Mouse (Mus musculus) CH12.LX (cell line): Measurements from ENCODE around the gene Krt8. TPM values are rescaled to one million over a fixed set of nuclear protein-coding genes. Genes with fewer than 3 reads are reported as not detected.

ENCODE experiments used
- DNase-seq: peaks from one replicate; pipeline ENCODE4 v3.0.0-alpha.2; 2013; ENCODE audit errors: extremely low read depth
- H3K27ac ChIP-seq: 2 replicates; pipeline ENCODE4 v1.5.1; 2012; ENCODE audit warnings: low read depth, mild to moderate bottlenecking, control low read depth, moderate library complexity; ENCODE audit not compliant: insufficient read depth
- H3K27me3 ChIP-seq: replicated peaks from 2 replicates; pipeline ENCODE3; 2012; ENCODE audit warnings: inconsistent platforms
- H3K36me3 ChIP-seq, 2 experiments: replicated peaks in 1 of 2; 2 replicates each; pipeline versions ENCODE3 to v1.6.1; 2012; ENCODE audit warnings: inconsistent platforms in 1 of 2, low read length in 1 of 2, mild to moderate bottlenecking in 1 of 2, mixed read lengths in 1 of 2, moderate library complexity in 1 of 2; ENCODE audit not compliant: control insufficient read depth in 1 of 2, insufficient read depth in 1 of 2
- H3K4me1 ChIP-seq, 2 experiments: 2 replicates each; pipeline ENCODE4 v1.6.1; 2012; ENCODE audit warnings: inconsistent platforms in 1 of 2, moderate library complexity in 1 of 2; ENCODE audit not compliant: insufficient read depth in 2 of 2, control insufficient read depth in 1 of 2
- H3K4me2 ChIP-seq: 2 replicates; pipeline ENCODE4 v1.6.1; 2012; ENCODE audit warnings: low read depth, mild to moderate bottlenecking, control low read depth; ENCODE audit not compliant: poor library complexity, insufficient read depth, severe bottlenecking
- H3K4me3 ChIP-seq, 3 experiments: fragments of 150-350 bp in 1 of 3; sonication (generic) in 1 of 3; replicated peaks in 1 of 3; 2 replicates each; pipeline versions ENCODE3 to v1.5.1; 2011 to 2012; ENCODE audit warnings: low read depth in 2 of 3, low read length in 2 of 3, mild to moderate bottlenecking in 2 of 3, moderate library complexity in 2 of 3, control low read depth in 1 of 3, improper control_type of control experiment in 1 of 3, inconsistent platforms in 1 of 3, mixed read lengths in 1 of 3; ENCODE audit not compliant: poor library complexity in 1 of 3
- H3K79me2 ChIP-seq: replicated peaks from 2 replicates; pipeline ENCODE4 v1.6.1; 2012; ENCODE audit warnings: mild to moderate bottlenecking, moderate library complexity; ENCODE audit not compliant: control insufficient read depth, poor library complexity, insufficient read depth, severe bottlenecking; ENCODE audit errors: extremely low read depth
- H3K9ac ChIP-seq: 2 replicates; pipeline ENCODE4 v1.6.1; 2012; ENCODE audit warnings: low read depth, mild to moderate bottlenecking, control low read depth, moderate library complexity; ENCODE audit not compliant: insufficient read depth
- H3K9me3 ChIP-seq: replicated peaks from 2 replicates; pipeline ENCODE3; 2012; ENCODE audit warnings: low read length, inconsistent platforms, mixed read lengths
- CHD1 ChIP-seq: IDR thresholded peaks from 2 replicates; pipeline ENCODE4 v1.6.1; 2012; ENCODE audit warnings: low read depth, low read length, improper control_type of control experiment, inconsistent platforms
- CHD2 ChIP-seq: IDR thresholded peaks from 2 replicates; pipeline ENCODE4 v1.6.1; 2011; ENCODE audit warnings: low read length, improper control_type of control experiment
- CTCF ChIP-seq, 2 experiments: IDR thresholded peaks in 1 of 2; conservative IDR thresholded peaks in 1 of 2; 2 replicates each; pipeline ENCODE4 v1.5.1; 2011 to 2012; ENCODE audit warnings: low read depth in 2 of 2, low read length in 2 of 2, improper control_type of control experiment in 1 of 2, inconsistent platforms in 1 of 2, mild to moderate bottlenecking in 1 of 2, moderate library complexity in 1 of 2
- E2F4 ChIP-seq: IDR thresholded peaks from 2 replicates; pipeline ENCODE4 v1.6.1; 2011; ENCODE audit warnings: low read depth, low read length, improper control_type of control experiment; ENCODE audit not compliant: insufficient replicate concordance
- ELF1 ChIP-seq: IDR thresholded peaks from 2 replicates; pipeline ENCODE4 v1.6.1; 2014; ENCODE audit warnings: low read depth, mild to moderate bottlenecking, inconsistent platforms, low read length, improper control_type of control experiment
- EP300 ChIP-seq: IDR thresholded peaks from 2 replicates; pipeline ENCODE4 v1.6.1; 2011; ENCODE audit warnings: low read length, improper control_type of control experiment
- ETS1 ChIP-seq: conservative IDR thresholded peaks from 2 replicates; pipeline ENCODE4 v1.6.1; 2012; ENCODE audit warnings: low read depth, mild to moderate bottlenecking, inconsistent platforms, low read length, improper control_type of control experiment, moderate library complexity
- GABPA ChIP-seq: IDR thresholded peaks from 2 replicates; pipeline ENCODE4 v1.6.1; 2012; ENCODE audit warnings: low read depth, low read length, improper control_type of control experiment, inconsistent platforms; ENCODE audit not compliant: insufficient replicate concordance
- HCFC1 ChIP-seq: IDR thresholded peaks from 2 replicates; pipeline ENCODE4 v1.6.1; 2012; ENCODE audit warnings: low read depth, mild to moderate bottlenecking, inconsistent platforms, low read length, improper control_type of control experiment
- JUN ChIP-seq: IDR thresholded peaks from 2 replicates; pipeline ENCODE4 v1.6.1; 2011; ENCODE audit warnings: low read depth, mild to moderate bottlenecking, low read length, improper control_type of control experiment, moderate library complexity; ENCODE audit not compliant: insufficient read depth
- JUND ChIP-seq: conservative IDR thresholded peaks from 2 replicates; pipeline ENCODE4 v1.6.1; 2011; ENCODE audit warnings: low read depth, low read length, improper control_type of control experiment
- KAT2A ChIP-seq: IDR thresholded peaks from 2 replicates; pipeline ENCODE4 v1.6.1; 2012; ENCODE audit warnings: low read length, improper control_type of control experiment, inconsistent platforms; ENCODE audit not compliant: insufficient replicate concordance
- MAZ ChIP-seq: IDR thresholded peaks from 2 replicates; pipeline ENCODE4 v1.6.1; 2012; ENCODE audit warnings: low read depth, mild to moderate bottlenecking, inconsistent platforms, low read length, improper control_type of control experiment, moderate library complexity
- MEF2A ChIP-seq: IDR thresholded peaks from 2 replicates; pipeline ENCODE4 v1.6.1; 2014; ENCODE audit warnings: low read depth, mild to moderate bottlenecking, inconsistent platforms, low read length, improper control_type of control experiment, borderline replicate concordance
- MXI1 ChIP-seq: IDR thresholded peaks from 2 replicates; pipeline ENCODE4 v1.6.1; 2011; ENCODE audit warnings: mild to moderate bottlenecking, low read depth, low read length, improper control_type of control experiment
- MYC ChIP-seq: IDR thresholded peaks from 2 replicates; pipeline ENCODE4 v1.6.1; 2011; ENCODE audit warnings: low read depth, mild to moderate bottlenecking, improper control_type of control experiment, low read length
- NRF1 ChIP-seq: IDR thresholded peaks from 2 replicates; pipeline ENCODE4 v1.6.1; 2014; ENCODE audit warnings: low read depth, mild to moderate bottlenecking, inconsistent platforms, low read length, improper control_type of control experiment, moderate library complexity
- PAX5 ChIP-seq: IDR thresholded peaks from 2 replicates; pipeline ENCODE4 v1.6.1; 2012; ENCODE audit warnings: low read length, inconsistent platforms, mixed read lengths
- POLR2A ChIP-seq: IDR thresholded peaks from 2 replicates; pipeline ENCODE4 v1.6.1; 2011; ENCODE audit warnings: low read depth, mild to moderate bottlenecking, improper control_type of control experiment, low read length
- RAD21 ChIP-seq: IDR thresholded peaks from 2 replicates; pipeline ENCODE4 v1.6.1; 2011; ENCODE audit warnings: low read depth, mild to moderate bottlenecking, low read length, improper control_type of control experiment, moderate library complexity
- RCOR1 ChIP-seq: conservative IDR thresholded peaks from 2 replicates; pipeline ENCODE4 v1.6.1; 2012; ENCODE audit warnings: low read depth, mild to moderate bottlenecking, inconsistent platforms, low read length, improper control_type of control experiment
- SIN3A ChIP-seq: IDR thresholded peaks from 2 replicates; pipeline ENCODE4 v1.6.1; 2012; ENCODE audit warnings: low read length, improper control_type of control experiment, inconsistent platforms
- SMC3 ChIP-seq: IDR thresholded peaks from 2 replicates; pipeline ENCODE4 v1.6.1; 2011; ENCODE audit warnings: low read depth, low read length, improper control_type of control experiment
- TBP ChIP-seq: conservative IDR thresholded peaks from 2 replicates; pipeline ENCODE4 v1.6.1; 2011; ENCODE audit warnings: low read depth, low read length, improper control_type of control experiment
- TCF12 ChIP-seq: IDR thresholded peaks from 2 replicates; pipeline ENCODE4 v1.6.1; 2014; ENCODE audit warnings: low read depth, mild to moderate bottlenecking, inconsistent platforms, low read length, improper control_type of control experiment
- UBTF ChIP-seq: IDR thresholded peaks from 2 replicates; pipeline ENCODE4 v1.6.1; 2012; ENCODE audit warnings: low read depth, mild to moderate bottlenecking, inconsistent platforms, low read length, improper control_type of control experiment, moderate library complexity
- USF1 ChIP-seq: IDR thresholded peaks from 2 replicates; pipeline ENCODE4 v1.6.1; 2014; ENCODE audit warnings: low read depth, mild to moderate bottlenecking, inconsistent platforms, low read length, improper control_type of control experiment
- USF2 ChIP-seq: conservative IDR thresholded peaks from 2 replicates; pipeline ENCODE4 v1.6.1; 2011; ENCODE audit warnings: low read depth, low read length, improper control_type of control experiment
- ZC3H11A ChIP-seq: IDR thresholded peaks from 2 replicates; pipeline ENCODE4 v1.6.1; 2012; ENCODE audit warnings: low read depth, mild to moderate bottlenecking, inconsistent platforms, low read length, improper control_type of control experiment
- ZKSCAN1 ChIP-seq: IDR thresholded peaks from 2 replicates; pipeline ENCODE4 v1.6.1; 2012; ENCODE audit warnings: low read depth, inconsistent platforms, low read length, improper control_type of control experiment, borderline replicate concordance
- ZMIZ1 ChIP-seq: IDR thresholded peaks from 2 replicates; pipeline ENCODE4 v1.6.1; 2012; ENCODE audit warnings: low read depth, mild to moderate bottlenecking, inconsistent platforms, low read length, improper control_type of control experiment
- ZNF384 ChIP-seq: IDR thresholded peaks from 2 replicates; pipeline ENCODE4 v1.6.1; 2012; ENCODE audit warnings: low read depth, low read length, improper control_type of control experiment, inconsistent platforms
- dilution Hi-C: fragments of 300-500 bp; cut with MboI; formaldehyde crosslinking; loops from 2 replicates; pipeline ENCODE4 v1.14.3; 2020; ENCODE audit warnings: low sequenced_read_pairs; ENCODE audit not compliant: extremely low pct_unique_long_range_greater_than_20kb, extremely low pct_ligation_motif_present
- in situ Hi-C: fragments of 300-500 bp; cut with MboI; formaldehyde crosslinking; loops from 3 replicates; pipeline ENCODE4 v1.14.3; 2019; ENCODE audit warnings: low sequenced_read_pairs, low pct_ligation_motif_present, low pct_unique_long_range_greater_than_20kb, mixed read lengths
- polyA plus RNA-seq: library from polyadenylated mRNA; unstranded; fragments of >175 nt; gene quantifications from 2 replicates; pipeline ENCODE4 v1.2.1, GENCODE M21; 2012; ENCODE audit warnings: low read depth; ENCODE audit not compliant: insufficient read length
- total RNA-seq, 2 experiments: library from RNA; depleted of rRNA; stranded (reverse); fragments of 300-350 nt in 1 of 2; fragments of >200 nt in 1 of 2; gene quantifications; 2 replicates each; pipeline ENCODE4 v1.2.3; 2012 to 2014

The Krt8 gene
- total and polyA plus RNA-seq, 3 experiments: not detected

DNA sequence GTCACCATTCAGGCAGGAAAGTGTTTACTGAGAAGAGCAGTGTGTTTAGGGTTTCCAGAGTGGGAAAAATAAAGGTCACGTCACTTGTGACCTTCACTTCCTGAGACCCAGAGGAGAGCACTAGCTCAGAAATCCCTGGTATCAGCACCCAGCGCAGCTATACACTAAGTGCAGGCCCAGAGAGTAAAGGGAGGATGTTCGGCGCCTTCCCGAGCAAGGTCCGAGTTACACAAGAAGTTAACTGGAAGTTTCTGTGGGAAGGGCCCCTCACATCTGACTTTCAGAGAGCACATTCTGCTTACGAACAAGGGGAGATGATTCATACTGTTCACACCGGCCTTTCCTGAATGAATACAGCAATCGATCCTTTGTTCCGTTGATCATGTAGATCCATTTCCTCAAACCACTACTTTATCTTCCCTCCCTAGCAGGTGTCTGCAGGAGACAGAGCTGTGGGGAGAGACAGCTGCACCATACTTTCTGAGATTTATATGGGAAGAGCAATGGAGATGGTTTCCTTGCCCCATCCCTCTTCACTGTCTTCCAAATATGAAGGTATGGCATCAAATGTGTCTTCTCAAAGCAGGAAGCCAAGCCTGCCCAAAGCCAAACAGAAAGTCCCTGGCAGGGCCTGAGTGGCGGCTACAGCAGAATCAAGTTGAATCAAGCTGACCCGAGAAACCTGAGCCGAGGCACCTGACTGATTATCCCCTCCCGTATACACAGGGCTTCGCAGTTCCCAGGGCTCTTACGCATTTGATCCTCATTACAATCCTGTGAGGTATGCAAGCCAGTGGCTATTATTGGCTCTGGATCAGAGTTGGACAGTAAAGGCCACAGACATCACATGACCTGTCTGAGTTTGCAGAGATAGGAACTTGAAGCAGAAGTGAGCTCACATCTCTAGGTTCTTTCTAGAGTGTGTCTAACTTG lies 30.1 kb upstream of the Krt8 start:
- dilution Hi-C loops: no loop called here
- H3K4me1 ChIP-seq: no peaks in the 10 kb centered on the region
- H3K36me3 ChIP-seq: no peaks in the 10 kb centered on the region
- H3K79me2 ChIP-seq: no peaks in the 10 kb centered on the region
- TF ChIP-seq TCF12 (no peak), RCOR1 (no peak), ELF1 (no peak), JUN (no peak), ZKSCAN1 (no peak), RAD21 (no peak), MYC (no peak), CHD1 (no peak), NRF1 (no peak), EP300 (no peak), KAT2A (no peak), GABPA (no peak), CTCF (conservative IDR thresholded peaks at IDR 0.05 in 1 of 2, IDR thresholded peaks at IDR 0.05 in 1 of 2; ENCODE audit: low read depth in 2 of 2, low read length in 2 of 2) (no peak), MAZ (no peak), UBTF (no peak), TBP (no peak), JUND (no peak), MXI1 (no peak), PAX5 (no peak)
- H3K27ac ChIP-seq: no peak overlapping the region
- H3K9ac ChIP-seq: no peak overlapping the region
- no peak overlapping the region for H3K4me3 ChIP-seq
- H3K4me2 ChIP-seq: no peak overlapping the region
- in situ Hi-C loops: no loop called here
- peaks cover 89% of the 10 kb centered on the region for H3K27me3 ChIP-seq
- no peak for DNase-seq
- no peaks in the 10 kb centered on the region for H3K9me3 ChIP-seq

GRCm38 (mm10) chr15:102028040-102028439 lies 23.8 kb upstream of the Krt8 start, which contains the start of gene Krt18:
TSS of gene Krt18 (plus strand) at chr15:102028180.
- TF ChIP-seq SIN3A (no peak), POLR2A (no peak), CTCF (conservative IDR thresholded peaks at IDR 0.05 in 1 of 2, IDR thresholded peaks at IDR 0.05 in 1 of 2; ENCODE audit: low read depth in 2 of 2, low read length in 2 of 2) (no peak), ETS1 (no peak), HCFC1 (no peak), ZKSCAN1 (no peak), CHD1 (no peak), ZMIZ1 (no peak), ZC3H11A (no peak), MEF2A (no peak), ZNF384 (no peak), USF1 (no peak), USF2 (no peak), MXI1 (no peak), SMC3 (no peak), E2F4 (no peak), CHD2 (no peak), EP300 (no peak), JUND (no peak), TCF12 (no peak)
- dilution Hi-C loops: no loop called here
- Histone ChIP-seq H3K79me2 (no peaks in the 10 kb centered on the region), H3K4me2 (0 out of 2 replicates have a peak within 1 kb of the TSS, but pooled peaks have one; percentile 1), H3K9ac (no peak within 1 kb of the TSS), H3K4me3 (no peak within 1 kb of the TSS), H3K36me3 (no peaks in the 10 kb centered on the region), H3K4me1 (no peaks in the 10 kb centered on the region), H3K27me3 (peaks cover 94% of the 10 kb centered on the region), H3K27ac (no peak within 1 kb of the TSS), H3K9me3 (no peaks in the 10 kb centered on the region)
- in situ Hi-C loops: no loop called here
- DNase-seq: no peak
